Mouse (Mus musculus) urinary bladder, postnatal 14 days (tissue): ENCODE data around the gene Ccdc8.

Source experiments
- DNase-seq: peaks from one replicate; pipeline ENCODE4 v3.0.0; 2021; ENCODE audit warnings: low spot score

The Ccdc8 gene

GRCm38 (mm10) chr7:17011909-17012590 lies 19.5 kb downstream of the Ccdc8 start:
- DNase-seq: no peak

GRCm38 (mm10) chr7:17015381-17015780 lies 22.9 kb downstream of the Ccdc8 start:
- no peak for DNase-seq

- DNase-seq: peak; percentile 94
Observed at GRCm38 (mm10) chr7:17017036-17017435, 24.5 kb downstream of the Ccdc8 start.

- DNase-seq: no peak
Observed at GRCm38 (mm10) chr7:17017921-17018320, 25.4 kb downstream of the Ccdc8 start.

GRCm38 (mm10) chr7:17019426-17020166 lies 27.1 kb downstream of the Ccdc8 start:
- no peak for DNase-seq

- DNase-seq: no peak
Observed at GRCm38 (mm10) chr7:17022176-17022575, 29.7 kb downstream of the Ccdc8 start.

GRCm38 (mm10) chr7:17023701-17024100 lies 31.2 kb downstream of the Ccdc8 start:
- DNase-seq: no peak

- peak; percentile 27 for DNase-seq
Observed at GRCm38 (mm10) chr7:17024141-17024540, 31.6 kb downstream of the Ccdc8 start.

GRCm38 (mm10) chr7:17024814-17025504 lies 32.5 kb downstream of the Ccdc8 start:
- DNase-seq: peak; percentile 54

GRCm38 (mm10) chr7:17025505-17025894 lies 33.0 kb downstream of the Ccdc8 start:
- no peak for DNase-seq

- DNase-seq: no peak
Observed at GRCm38 (mm10) chr7:17025896-17026622, 33.6 kb downstream of the Ccdc8 start.

- no peak for DNase-seq
Observed at GRCm38 (mm10) chr7:17026710-17027587, 34.4 kb downstream of the Ccdc8 start.

GRCm38 (mm10) chr7:17027588-17028343 lies 35.3 kb downstream of the Ccdc8 start, which contains the start of gene Ppp5c:
Gene Ppp5c (minus strand): TSS chr7:17027924.
- peak; percentile 90 for DNase-seq

- no peak for DNase-seq
Observed at GRCm38 (mm10) chr7:17028923-17029322, 36.4 kb downstream of the Ccdc8 start.

- DNase-seq: no peak
Observed at GRCm38 (mm10) chr7:17030239-17030638, 37.7 kb downstream of the Ccdc8 start.

GRCm38 (mm10) chr7:17038018-17038695 lies 45.6 kb downstream of the Ccdc8 start:
- DNase-seq: no peak

GRCm38 (mm10) chr7:17039373-17039772 lies 46.9 kb downstream of the Ccdc8 start:
- DNase-seq: no peak

GRCm38 (mm10) chr7:17045743-17046142 lies 53.2 kb downstream of the Ccdc8 start:
- no peak for DNase-seq
